Mouse (Mus musculus) cerebellum, adult 9-11 months (tissue): ENCODE data around the gene Aifm3.
"Not testable (repeated sequence)": the region's sequence is repeated elsewhere in the genome, so short reads cannot be mapped to it uniquely, and the experiment has no call there.

Experiments used
- DNase-seq: peaks from one replicate; pipeline ENCODE4 v3.0.0; 2022

Aifm3 gene

GRCm38 (mm10) chr16:17502681-17503080 is 13.3 kb downstream of the Aifm3 start:
- no peak for DNase-seq

GRCm38 (mm10) chr16:17507018-17507552 is 17.7 kb downstream of the Aifm3 start:
- peak; percentile 44 for DNase-seq

- DNase-seq, result not testable (repeated sequence)
Measured at GRCm38 (mm10) chr16:17508031-17508430, 18.6 kb downstream of the Aifm3 start.

- peak; percentile 91 for DNase-seq
Measured at GRCm38 (mm10) chr16:17508546-17509239, 19.3 kb downstream of the Aifm3 start, which contains the start of gene Lztr1. Gene Lztr1 (plus strand): TSS chr16:17508688.

- DNase-seq, result no peak
Measured at GRCm38 (mm10) chr16:17509240-17509597, 19.8 kb downstream of the Aifm3 start.

GRCm38 (mm10) chr16:17510143-17510542 is 20.7 kb downstream of the Aifm3 start:
- DNase-seq, result no peak

GRCm38 (mm10) chr16:17510686-17511085 is 21.3 kb downstream of the Aifm3 start:
- DNase-seq, result no peak

- peak; percentile 51 for DNase-seq
Measured at GRCm38 (mm10) chr16:17511431-17511830, 22.0 kb downstream of the Aifm3 start.

GRCm38 (mm10) chr16:17518910-17519309 is 29.5 kb downstream of the Aifm3 start:
- DNase-seq, result no peak

- DNase-seq, result no peak
Measured at GRCm38 (mm10) chr16:17524156-17524555, 34.7 kb downstream of the Aifm3 start.

GRCm38 (mm10) chr16:17525524-17525923 is 36.1 kb downstream of the Aifm3 start:
- no peak for DNase-seq

- DNase-seq, result no peak
Measured at GRCm38 (mm10) chr16:17526223-17526622, 36.8 kb downstream of the Aifm3 start.

- no peak for DNase-seq
Measured at GRCm38 (mm10) chr16:17527606-17528005, 38.2 kb downstream of the Aifm3 start.

- no peak for DNase-seq
Measured at GRCm38 (mm10) chr16:17528276-17528675, 38.9 kb downstream of the Aifm3 start.

GRCm38 (mm10) chr16:17529981-17530586 is 40.7 kb downstream of the Aifm3 start:
- DNase-seq, result peak; percentile 61

GRCm38 (mm10) chr16:17530640-17531288 is 41.4 kb downstream of the Aifm3 start, which contains the start of gene Thap7:
Gene Thap7 (minus strand): TSS chr16:17531136.
- peak; percentile 95 for DNase-seq

- DNase-seq, result no peak
Measured at GRCm38 (mm10) chr16:17532271-17532670, 42.9 kb downstream of the Aifm3 start.

GRCm38 (mm10) chr16:17532676-17533329 is 43.4 kb downstream of the Aifm3 start:
- no peak for DNase-seq

- DNase-seq, result no peak
Measured at GRCm38 (mm10) chr16:17536584-17536983, 47.2 kb downstream of the Aifm3 start.

- no peak for DNase-seq
Measured at GRCm38 (mm10) chr16:17542632-17543031, 53.2 kb downstream of the Aifm3 start.

GRCm38 (mm10) chr16:17552837-17553236 is 63.4 kb downstream of the Aifm3 start:
- no peak for DNase-seq

- no peak for DNase-seq
Measured at GRCm38 (mm10) chr16:17553910-17554685, 64.7 kb downstream of the Aifm3 start.
